Mouse (Mus musculus) heart, postnatal 25 days (tissue): Measurements from ENCODE around the gene Nr2f2. TPM values are rescaled to one million over a fixed set of nuclear protein-coding genes. Genes with fewer than 3 reads are reported as not detected.

ENCODE experiments used
- DNase-seq: peaks from one replicate; pipeline ENCODE4 v3.0.0; 2022; ENCODE audit warnings: low spot score
- intact Hi-C: fragments of 180-260 bp; cut with DNase I; formaldehyde crosslinking; loops from one replicate; pipeline ENCODE4 v1.15.1; 2025
- total RNA-seq, 2 experiments: library from RNA; stranded (reverse); gene quantifications; 2 replicates each; pipeline ENCODE4 v1.2.3; 2021

Gene Nr2f2
- total RNA-seq, 2 experiments from 2014 or later, result 19.9 to 25.0 TPM

DNA sequence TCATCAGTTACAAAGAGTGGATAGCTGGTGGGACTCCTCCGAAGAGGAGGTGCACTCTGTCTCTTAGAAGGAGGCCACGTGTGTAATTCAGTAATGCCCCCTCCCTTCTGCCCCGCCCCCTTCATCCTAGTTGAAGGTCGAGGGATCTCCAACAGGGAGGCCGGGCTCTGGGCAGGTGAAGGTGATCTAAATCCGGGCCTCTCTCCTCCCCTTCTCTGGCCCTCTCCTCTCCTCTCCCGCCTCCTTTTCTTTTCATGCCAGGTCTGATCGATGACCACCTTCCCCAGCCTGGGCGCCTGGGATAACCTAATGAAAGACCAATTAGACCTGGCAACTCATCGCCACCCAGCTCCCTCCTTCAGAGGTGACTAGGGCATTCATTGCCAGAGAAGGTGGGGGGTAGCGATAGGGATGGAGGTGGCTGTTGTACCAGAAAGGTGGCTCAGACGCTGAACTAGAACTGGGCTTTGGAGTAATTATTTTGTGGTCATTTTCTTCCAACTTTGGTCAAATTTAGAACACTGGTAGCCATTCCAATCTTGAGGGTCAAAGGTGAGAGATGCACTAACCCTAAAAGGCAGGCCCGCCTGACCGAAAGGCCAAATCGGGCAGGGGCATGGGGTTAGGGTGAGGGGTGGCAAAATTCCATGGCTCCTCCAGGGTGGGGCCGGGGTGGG is 1.2 kb upstream of the Nr2f2 start:
- DNase-seq, result no peak
- intact Hi-C loops, result loop anchor here (10.0 kb wide), 3 partner anchors 1017 to 1337 kb away; no protein-coding TSS in a partner anchor

DNA sequence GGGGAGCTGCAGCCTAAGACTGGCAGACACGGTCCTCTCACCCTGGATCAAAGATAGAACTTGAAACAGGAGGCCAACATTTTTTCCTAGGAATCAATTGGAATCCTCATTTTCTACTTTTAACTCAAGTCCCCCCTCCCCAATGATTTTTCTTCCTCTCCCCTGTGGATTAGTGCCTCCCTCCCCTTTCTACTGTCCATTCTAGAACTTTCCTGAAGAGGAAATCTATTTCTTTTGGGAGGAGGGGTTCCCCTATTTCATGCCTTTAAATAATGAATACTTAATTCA is 217 bp upstream of the Nr2f2 start:
- DNase-seq, result no peak

DNA sequence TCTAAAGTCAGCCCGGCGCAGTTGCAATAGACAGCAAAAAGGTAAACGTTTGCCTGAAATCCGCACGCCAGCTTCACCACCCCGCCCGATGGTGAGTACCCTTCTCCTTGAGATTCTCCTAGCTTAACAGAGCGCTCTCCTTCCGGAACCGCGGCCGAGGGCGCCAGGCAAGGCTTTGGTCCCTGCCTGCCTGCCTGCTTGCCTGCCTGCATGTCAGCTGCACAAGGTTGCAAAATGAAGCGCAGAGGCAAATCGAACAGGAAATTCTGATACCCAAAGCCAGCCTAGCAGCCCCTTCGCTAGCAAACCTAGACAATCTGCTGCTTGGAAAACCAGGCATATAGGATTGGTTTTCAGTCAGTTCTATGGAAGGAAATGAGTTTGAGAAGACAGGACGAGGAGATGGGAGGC is 1.1 kb downstream of the Nr2f2 start:
- DNase-seq, result no peak
- intact Hi-C loops, result loop anchor here (10.0 kb wide), 3 partner anchors 1019 to 1339 kb away; no protein-coding TSS in a partner anchor

More for the DNA sequence above, 217 bp upstream of the Nr2f2 start:
- intact Hi-C loops, result loop anchor here (10.0 kb wide), 3 partner anchors 1018 to 1338 kb away; no protein-coding TSS in a partner anchor

DNA sequence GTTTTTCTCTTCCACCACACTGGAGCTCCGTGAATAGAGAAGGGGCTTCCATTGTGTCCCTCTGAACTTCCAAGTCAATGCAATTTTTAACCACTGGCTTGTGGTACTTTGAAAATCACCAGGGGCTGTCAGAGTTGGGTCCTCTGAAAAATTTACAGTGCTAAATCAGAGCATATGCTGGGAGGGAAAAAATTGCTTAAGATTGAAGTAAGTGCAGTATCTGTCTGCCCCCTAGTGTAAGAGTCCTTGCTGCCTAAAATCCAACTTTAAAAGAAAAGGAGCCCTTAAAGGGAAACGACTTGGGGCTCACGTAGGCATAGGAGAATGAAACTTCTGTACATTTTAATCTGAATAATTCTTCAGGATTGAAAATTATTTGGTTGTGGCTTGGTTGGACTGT is 1.7 kb downstream of the Nr2f2 start:
- intact Hi-C loops, result loop anchor here (10.0 kb wide), 3 partner anchors 1020 to 1340 kb away; no protein-coding TSS in a partner anchor
- no peak for DNase-seq

DNA sequence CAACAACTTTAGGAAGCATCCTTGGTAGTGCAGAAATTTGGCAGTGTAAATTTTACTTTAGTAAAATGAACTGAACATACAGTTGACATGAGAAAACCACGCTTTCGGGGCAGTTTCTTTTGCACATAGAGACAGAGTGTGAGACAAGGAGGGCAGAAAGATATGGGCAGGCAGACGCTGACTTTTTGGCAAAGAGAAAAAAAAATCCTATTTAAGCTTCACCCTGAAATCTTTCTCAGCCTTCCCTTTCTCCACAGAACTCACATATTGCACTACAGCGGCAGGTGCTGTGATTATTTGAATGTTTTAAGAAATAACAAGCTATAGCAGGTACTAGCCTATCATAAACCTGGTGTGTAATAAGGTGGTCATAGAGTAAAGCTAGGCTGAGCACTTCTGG is 3.2 kb downstream of the Nr2f2 start:
- DNase-seq, result no peak
- intact Hi-C loops, result loop anchor here (10.0 kb wide), 3 partner anchors 1021 to 1341 kb away; no protein-coding TSS in a partner anchor

DNA sequence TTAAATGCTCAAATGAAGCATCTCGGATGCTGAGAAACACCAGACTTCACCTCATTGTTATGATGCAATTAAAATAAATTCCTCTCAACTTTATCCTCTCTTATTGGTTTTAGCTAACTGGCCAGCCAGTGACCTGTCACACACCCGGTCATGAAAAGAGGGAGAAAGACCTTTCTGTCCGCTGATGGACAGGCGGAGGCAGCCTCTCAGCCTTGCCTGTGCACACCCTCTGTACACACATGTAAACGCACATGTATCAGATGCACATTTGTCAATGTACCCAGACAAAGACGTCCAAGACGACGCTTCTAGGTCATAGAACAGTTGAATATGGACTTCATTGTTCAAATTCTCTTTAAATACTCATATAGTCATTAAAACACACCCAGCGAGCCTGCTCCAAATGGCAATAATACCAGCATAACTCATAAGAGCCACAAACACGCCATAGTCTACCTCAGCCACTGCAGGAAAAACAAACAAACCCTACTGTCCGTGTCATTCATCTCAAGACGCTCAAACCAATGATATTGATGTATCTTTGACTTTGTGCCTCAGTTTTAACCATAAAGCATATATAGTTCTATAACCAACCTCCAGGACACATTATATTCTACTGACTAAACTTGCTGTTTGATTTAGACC is 3.9 kb downstream of the Nr2f2 start:
- intact Hi-C loops, result loop anchor here (10.0 kb wide), 3 partner anchors 1022 to 1342 kb away; no protein-coding TSS in a partner anchor
- no peak for DNase-seq

DNA sequence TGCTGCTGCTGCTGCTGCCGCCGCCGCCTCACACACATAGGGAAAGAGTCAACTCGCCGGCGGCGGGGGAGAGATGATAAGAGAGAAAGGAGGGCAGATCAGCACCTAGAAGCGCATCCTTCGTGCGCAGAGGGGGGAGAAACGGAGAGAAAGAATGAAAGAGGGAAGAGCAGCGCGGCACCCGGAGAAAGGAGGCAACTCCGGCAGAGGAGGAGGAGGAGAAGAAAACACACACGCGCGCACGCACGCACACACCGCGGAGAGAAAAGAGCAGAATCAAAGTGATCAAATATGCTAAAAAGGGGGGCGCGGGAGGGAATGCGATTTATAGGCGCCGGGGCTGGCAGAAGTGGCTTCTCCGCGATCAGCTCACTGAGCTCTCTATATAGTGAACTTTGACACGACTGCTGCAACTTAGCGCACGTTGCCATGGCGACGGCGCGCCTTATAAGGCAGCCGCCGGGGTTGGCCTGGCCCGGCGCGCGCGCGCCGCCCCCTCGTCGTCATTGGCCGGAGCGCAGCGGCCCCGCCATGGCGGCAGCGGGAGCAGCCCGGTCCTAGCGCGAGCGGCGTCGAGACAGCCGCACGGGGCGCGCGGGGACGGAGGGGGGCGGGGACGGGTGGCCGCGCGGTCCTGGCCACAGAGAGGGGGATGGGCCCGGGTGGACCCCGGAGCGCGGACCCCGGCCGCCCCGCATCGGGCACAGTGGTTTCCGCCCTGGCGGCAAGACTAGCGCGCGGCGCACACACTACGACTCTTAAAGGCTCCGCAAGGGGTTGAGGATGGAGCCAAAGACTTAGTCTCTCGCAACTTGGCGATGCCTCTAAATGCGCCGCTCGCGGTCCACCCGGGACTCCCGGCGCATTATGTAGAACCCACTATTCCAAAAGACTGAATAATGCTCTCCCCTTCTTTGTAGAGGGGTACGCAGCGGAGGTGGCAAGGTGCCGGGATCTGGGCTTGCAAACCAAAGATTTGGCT is 4.9 kb downstream of the Nr2f2 start:
- intact Hi-C loops, result loop anchor here (10.0 kb wide), 3 partner anchors 1023 to 1343 kb away; no protein-coding TSS in a partner anchor
- peak; percentile 84 for DNase-seq

DNA sequence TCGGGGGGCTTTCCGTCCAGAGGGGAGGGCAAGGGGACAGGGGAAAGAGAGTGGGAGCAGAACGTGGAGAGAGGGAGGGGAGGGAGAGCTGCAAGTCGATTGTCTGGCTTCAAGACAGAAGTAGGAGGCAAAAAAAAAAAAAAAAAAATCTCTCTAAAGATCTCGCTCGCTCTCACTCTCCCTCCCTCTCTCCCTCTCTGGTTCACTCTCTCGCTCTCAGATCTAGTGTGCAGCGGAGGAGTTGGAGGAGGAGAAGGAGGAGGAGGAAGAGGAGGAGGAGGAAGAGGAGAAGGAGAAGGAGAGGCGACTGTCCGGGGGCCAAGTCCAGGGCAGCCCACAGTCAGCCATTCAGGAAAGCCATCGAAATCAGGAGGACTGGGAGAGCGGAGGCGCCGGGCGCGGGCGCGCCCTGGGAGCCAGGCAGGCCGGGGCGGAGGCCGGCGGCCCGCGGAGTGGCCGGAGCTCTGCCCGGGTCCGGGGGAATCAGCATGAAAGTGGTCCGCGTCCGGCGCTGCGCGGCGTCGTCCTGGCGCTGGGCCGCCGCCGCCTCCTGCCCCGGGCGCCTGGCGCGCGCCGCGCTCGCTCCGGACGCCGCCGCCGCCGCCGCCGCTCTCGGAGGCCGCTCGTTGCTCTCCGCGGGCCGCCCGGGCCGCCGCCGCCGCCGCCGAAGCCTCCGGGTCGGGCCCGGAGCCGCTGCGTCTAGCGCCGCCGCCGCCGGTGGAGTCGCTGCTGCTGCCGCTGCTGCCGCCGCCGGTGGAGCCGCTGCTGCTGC is 5.7 kb downstream of the Nr2f2 start:
- intact Hi-C loops, result loop anchor here (10.0 kb wide), 3 partner anchors 1024 to 1344 kb away; no protein-coding TSS in a partner anchor
- no peak for DNase-seq

DNA sequence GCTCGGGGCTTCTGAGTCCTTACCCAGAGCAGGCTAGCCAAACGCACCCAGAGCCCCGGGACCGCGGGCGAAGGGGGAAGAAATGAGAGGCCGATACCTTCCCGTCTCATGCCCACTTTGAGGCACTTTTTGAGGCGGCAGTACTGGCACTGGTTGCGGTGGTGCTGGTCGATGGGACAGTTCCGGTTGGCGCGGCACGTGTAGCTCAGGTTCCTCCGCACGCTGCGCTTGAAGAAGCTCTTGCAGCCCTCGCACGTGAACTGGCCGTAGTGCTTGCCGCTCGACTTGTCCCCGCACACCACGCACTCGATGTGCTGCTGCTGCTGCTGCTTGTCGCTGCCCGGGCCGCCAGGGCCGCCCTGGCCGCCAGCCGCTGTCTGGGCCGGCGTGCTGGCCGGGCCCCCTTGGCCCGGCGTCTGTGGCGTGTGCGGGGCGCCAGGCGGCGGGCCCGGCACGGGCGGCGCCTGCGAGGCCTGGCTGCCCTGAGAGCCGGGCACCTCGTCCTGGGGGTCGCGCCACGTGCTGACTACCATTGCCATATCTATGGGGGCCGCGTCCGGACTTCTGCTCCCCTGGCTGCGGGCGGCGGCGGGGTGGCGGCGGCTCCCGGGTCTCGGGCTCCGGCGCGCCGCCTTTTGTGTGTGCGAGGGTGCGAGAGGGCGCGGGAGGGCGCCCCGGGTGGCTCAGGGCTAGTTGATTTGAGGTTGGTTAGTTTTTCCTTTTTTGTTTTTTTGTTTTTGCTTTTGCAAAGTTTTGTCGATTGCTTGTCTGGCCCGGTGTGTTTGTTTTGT is 6.5 kb downstream of the Nr2f2 start:
- DNase-seq, result no peak
- intact Hi-C loops, result loop anchor here (1.0 to 10.0 kb wide), 4 partner anchors 11 to 1345 kb away; no protein-coding TSS in a partner anchor

DNA sequence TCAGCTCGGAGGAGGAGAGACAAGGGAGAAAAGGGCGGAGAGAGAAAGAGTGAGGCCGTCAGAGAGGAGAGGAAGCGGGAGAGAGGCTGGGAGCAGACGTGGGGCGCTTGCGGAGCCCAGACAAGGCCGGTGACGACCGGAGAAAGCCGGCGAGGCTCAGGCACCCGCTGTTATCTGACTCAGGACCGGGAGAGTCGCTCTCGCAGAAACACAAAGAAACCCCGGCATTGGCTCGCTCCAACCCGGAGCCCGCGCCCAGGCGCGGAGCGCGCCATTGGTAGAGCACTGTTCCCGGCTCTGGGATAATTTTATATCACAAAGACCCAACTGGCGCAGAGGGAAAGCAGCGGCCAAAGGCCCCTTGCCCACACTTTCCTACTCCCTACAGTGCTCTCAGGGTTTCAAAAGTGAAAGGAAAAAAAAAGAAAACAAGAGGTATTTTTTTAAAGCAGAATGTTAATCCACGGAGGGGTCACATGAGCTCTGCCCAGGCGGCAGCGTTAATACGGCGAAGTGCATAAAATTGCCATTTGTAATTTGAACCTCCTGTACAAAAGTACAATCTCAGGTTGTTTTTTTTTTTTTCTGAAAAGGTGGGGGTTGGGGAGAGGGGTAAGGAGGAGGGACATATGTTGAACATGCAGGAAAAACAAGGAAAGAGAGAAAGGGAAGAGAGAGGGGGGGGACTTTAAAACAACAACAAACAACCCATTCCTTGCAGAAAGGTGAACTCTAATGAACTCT is 7.5 kb downstream of the Nr2f2 start:
- DNase-seq, result no peak
- intact Hi-C loops, result loop anchor here (1.0 kb wide), 1 partner anchor 10 kb away; no protein-coding TSS in a partner anchor

DNA sequence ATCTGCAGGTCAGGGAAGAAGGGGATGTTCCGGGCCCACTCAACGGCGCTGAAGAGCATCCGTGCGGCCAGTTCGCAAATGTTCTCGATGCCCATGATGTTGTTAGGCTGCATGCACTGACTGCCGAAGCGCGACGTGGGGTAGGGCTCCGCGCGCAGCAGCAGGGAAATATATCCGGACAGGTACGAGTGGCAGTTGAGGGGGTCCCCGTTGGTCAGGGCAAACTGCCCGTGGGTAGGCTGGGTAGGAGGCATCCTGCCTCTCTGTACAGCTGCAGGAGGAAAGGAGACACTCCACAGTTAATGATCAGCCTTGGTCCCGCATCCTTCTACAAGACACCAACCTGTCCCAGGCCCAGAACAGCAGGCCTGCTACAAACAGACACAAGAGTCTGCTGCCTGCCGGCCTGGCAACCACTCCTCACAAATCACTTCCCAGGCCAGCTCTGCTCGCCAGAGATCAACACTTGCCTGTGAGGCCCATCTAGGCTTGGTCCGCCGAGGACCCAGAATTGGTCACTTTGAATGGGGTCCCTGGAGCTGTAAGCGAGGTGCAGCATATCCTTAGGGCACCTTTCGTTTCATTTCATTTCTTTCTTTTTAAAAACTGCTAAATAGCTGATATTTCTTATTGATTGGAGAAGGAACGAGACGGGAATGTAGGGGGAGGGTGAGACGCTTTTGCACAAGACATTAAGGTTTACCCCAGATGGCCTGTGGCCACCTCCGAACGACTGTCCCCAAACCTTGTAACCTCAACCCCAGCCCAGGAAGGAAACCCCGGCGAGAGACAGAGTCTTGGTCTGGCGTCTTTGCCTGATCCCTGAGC is 8.3 kb downstream of the Nr2f2 start:
- intact Hi-C loops, result no loop called here
- DNase-seq, result no peak

DNA sequence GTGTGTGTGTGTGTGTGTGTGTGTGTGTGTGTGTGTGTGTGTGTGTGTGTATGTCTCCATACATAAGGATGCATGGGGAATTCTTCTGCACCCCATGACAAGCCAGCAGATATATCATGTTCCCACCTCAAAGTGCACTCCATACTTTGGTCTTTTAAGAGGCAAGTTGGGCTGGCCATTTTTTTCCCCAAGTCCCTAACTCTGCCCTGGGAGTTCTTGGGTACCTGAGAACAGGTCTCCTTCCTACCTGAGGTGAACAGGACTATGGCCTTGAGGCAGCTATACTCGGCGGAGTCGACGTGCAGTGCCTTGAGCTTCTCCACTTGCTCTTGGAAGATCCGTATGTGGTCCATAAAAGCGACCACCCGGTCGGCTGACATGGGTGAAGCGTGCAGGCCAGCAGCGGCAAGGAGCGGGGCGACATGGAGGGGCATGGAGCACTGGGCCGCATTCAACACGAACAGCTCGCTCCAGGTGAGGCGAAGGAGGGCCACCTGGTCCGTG is 9.0 kb downstream of the Nr2f2 start:
- intact Hi-C loops, result no loop called here
- no peak for DNase-seq

DNA sequence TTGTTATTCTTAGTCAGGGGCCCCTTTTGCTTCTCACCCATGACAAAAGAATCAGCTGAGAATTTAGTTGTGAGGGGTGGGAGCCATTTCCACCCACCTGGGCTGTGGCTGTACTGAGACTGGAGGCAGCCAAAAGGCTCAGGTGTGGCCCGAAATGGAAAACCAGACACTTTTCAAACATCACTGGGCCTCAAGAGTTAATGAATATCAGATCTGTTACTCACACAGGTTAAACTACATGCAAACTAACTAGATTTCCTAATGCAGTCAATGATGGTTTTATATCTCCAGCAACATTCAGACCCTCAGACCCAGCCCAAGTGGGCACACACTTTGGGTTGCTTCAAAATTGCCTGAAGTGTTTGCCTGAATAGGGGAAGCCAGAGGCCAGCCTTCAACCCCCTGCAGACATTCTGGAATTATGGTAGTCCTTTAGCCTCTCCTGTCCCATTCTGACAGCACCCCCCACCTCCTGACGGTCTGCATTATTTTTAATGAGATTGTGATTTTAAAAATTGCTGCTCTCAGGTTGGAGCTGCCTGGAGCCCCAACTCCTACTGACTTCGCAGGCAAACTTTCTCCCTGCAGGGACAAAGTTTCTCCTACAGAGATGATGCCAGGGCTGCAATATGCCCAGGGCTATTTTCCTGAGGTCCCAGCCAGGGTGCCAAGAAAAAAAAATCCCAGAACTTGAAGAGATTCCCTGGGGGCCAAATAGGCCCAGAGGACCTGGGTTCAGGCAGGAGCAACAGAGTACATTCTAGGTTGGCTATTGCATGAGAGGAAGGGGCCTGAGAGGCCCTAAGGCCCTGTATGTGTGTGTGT is 9.6 kb downstream of the Nr2f2 start:
- intact Hi-C loops, result no loop called here

DNA sequence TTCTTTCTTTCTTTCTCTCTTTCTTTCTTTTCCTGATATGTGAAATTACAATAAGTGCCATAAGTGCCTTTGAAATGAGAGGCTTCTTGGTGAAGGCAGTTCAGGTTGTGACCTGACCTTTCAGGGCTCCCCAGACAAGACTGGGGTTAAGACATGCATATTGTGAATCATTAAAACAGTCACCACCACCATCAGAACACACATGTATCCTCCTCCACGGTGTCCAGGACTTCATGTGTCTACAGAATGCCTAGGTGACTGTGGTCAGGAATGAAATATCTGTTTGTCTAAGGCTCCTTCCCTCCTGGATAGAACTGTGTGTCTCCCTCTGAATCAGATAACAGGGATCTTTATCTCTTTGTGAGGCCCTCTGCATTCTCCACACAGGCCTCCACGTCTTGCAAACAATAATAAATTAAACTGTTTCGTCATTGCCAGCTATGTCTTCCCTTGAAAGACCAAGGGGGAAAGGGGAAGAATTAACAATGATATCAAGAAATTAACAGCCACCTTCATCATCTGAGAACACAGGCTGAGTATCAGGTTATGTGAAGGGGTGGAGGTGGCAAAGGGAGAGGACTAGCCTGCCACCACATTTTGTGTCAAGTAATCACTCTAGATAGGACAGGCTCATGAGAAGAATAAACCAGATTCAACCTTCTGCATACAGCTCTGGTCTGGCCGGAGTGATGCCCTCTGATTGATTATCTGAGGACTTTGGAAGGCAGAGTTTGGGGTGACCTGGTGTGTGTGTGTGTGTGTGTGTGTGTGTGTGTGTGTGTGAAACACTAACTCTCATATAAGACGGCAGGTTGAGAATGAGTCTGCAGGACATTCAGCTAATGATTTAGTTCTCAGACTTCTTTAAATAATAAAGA is 10.6 kb downstream of the Nr2f2 start:
- no peak for DNase-seq
- intact Hi-C loops, result no loop called here

More for the DNA sequence above, 9.6 kb downstream of the Nr2f2 start:
- no peak for DNase-seq

DNA sequence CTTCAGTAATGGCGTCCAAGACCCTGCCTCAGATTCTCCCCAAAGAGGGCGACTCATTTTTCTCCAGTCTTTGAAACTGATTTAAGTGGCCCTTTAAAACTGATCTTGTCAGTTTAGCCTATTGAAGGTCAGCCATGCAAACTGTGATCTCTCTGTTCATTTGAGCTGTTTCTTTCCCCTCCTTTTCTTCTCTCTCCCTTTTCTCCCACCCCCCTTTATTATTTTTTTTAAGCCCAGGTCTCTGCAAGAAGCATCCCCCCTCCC is 11.2 kb downstream of the Nr2f2 start:
- intact Hi-C loops, result no loop called here
- DNase-seq, result no peak
